Mouse (Mus musculus): ENCODE results near the gene Rufy3. TPM values are rescaled to one million over a fixed set of nuclear protein-coding genes. Genes with fewer than 3 reads are reported as not detected.

Rufy3 gene
- polyA plus RNA-seq, 1 experiment from 2014 or later = 3.7 TPM

DNA sequence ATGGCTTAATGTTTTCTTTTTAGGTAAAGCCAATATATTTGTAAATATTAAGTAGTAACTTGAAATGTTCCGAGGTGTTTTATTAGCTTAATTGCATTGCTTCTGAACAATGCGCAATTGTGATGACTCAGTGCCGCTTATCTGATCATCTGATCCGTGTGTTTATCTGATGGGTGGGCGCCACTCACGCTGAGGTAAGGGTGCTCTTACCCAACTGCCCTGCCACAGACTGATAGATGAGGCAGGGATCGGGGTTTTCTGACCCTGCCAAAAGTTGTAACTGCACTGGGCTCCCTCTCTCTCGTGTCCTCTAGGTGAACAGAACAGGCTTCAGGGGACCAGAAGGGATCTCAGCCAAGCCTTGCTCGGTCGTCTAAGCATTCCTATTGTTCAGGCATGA, 15.8 kb downstream of the Rufy3 start:
- Histone ChIP-seq H3K27ac (no peak overlapping the region), H3K9ac (no peak overlapping the region), H3K4me3 (replicated peaks) (no peak overlapping the region), H3K27me3 (no peaks in the 10 kb centered on the region), H3K9me3 (replicated peaks) (no peaks in the 10 kb centered on the region), H3K4me1 (replicated peaks) (peaks cover 15% of the 10 kb centered on the region), H3K36me3 (no peaks in the 10 kb centered on the region), H3K4me2 (no peak overlapping the region)
- no peak for DNase-seq
- WGBS (ENCODE audit: insufficient replicate concordance) = 62% methylated on average over 10 of the region's 10 CpGs
- ATAC-seq (ENCODE audit: low read depth) = no peak

DNA sequence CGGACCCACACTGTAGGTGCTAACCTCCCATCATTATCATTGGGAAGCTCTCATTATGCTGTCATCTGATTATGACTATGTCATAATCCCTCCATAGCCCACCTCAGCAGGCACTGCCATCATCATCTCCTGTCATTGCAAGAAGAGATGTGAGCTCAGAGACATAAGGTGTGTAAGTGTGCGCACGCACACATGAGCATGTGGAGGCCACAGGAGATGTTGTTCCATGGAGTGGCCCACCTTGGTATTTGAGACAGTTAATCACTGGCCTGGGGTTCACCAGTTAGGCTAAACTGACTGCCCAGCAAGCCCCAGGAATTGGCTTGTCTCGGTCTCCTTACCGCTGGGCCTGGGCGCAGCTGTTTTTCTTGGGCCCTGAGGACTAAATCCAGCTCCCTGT, 16.5 kb downstream of the Rufy3 start:
- Histone ChIP-seq H3K36me3 (no peaks in the 10 kb centered on the region), H3K4me1 (replicated peaks) (peaks cover 17% of the 10 kb centered on the region), H3K27me3 (no peaks in the 10 kb centered on the region), H3K4me2 (no peak overlapping the region), H3K9ac (no peak overlapping the region), H3K9me3 (replicated peaks) (no peaks in the 10 kb centered on the region), H3K4me3 (replicated peaks) (no peak overlapping the region), H3K27ac (no peak overlapping the region)
- DNase-seq (no peak), ATAC-seq (ENCODE audit: low read depth) (no peak)
- WGBS (ENCODE audit: insufficient replicate concordance) = 91% methylated on average over 6 of the region's 6 CpGs

DNA sequence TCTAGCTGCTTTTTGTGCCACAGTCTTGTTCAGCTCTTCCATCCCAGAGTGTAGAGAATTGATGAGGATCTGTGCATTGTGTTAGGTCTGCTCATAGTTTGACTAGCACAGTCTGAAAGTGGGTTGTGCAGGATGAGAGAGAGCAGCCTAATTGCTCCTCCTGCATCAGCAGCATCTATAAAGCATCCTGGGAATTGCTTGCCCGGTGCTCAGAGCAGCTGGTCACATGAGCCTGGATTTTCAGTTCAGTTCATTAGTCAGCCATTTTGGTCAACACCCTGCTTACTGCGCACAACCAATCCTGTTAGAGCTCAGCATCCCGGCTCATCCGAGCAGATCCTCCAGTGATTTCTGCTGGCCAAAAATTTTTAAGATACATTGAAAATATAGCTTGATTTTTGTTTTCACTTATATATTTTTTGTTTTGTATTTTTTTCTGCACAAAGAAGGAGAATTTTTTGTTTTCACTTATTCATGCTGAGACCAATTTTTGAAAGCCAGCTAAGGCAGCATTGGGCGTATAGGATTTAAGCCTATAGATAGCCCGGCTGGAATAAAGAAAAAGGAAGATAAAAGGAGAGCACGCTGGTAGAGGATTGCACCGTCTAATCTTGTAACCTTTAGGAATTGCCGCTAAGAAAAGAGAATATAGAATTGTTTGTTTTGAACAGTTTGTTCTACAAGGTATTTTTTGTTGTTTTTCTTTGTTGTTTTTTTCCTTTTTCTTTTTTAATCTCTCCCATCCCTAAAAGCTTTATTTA, 18.6 kb downstream of the Rufy3 start:
- H3K9ac ChIP-seq = no peak overlapping the region
- 67% methylated on average over 9 of the region's 9 CpGs for WGBS (ENCODE audit: insufficient replicate concordance)
- H3K27me3 ChIP-seq = no peaks in the 10 kb centered on the region
- peaks cover 31% of the 10 kb centered on the region for H3K4me1 ChIP-seq (replicated peaks)
- no peaks in the 10 kb centered on the region for H3K36me3 ChIP-seq
- H3K4me3 ChIP-seq (replicated peaks) = no peak overlapping the region
- H3K27ac ChIP-seq = no peak overlapping the region
- DNase-seq (no peak), ATAC-seq (ENCODE audit: low read depth) (no peak)
- no peaks in the 10 kb centered on the region for H3K9me3 ChIP-seq (replicated peaks)
- no peak overlapping the region for H3K4me2 ChIP-seq

DNA sequence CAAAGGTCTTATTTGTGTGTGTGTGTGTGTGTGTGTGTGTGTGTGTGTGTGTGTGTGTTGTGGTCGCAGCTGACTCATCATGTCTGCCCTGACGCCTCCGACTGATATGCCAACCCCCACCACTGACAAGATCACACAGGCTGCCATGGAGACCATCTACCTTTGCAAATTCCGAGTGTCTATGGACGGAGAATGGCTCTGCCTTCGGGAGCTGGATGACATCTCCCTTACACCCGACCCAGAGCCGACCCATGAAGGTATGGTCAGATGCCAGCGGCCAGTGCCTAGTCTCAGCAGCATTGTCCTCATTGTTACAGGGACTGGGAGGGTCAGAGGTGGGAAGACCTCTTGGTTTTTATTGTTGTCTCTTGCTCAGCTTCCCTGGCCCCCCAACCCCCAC, 19.2 kb downstream of the Rufy3 start:
- Histone ChIP-seq H3K27ac (no peak overlapping the region), H3K9me3 (replicated peaks) (no peaks in the 10 kb centered on the region), H3K4me1 (replicated peaks) (peaks cover 31% of the 10 kb centered on the region), H3K4me2 (no peak overlapping the region), H3K36me3 (no peaks in the 10 kb centered on the region), H3K27me3 (no peaks in the 10 kb centered on the region), H3K4me3 (replicated peaks) (no peak overlapping the region), H3K9ac (no peak overlapping the region)
- WGBS (ENCODE audit: insufficient replicate concordance) = 48% methylated on average over 9 of the region's 9 CpGs
- no peak for ATAC-seq (ENCODE audit: low read depth)
- DNase-seq = no peak

DNA sequence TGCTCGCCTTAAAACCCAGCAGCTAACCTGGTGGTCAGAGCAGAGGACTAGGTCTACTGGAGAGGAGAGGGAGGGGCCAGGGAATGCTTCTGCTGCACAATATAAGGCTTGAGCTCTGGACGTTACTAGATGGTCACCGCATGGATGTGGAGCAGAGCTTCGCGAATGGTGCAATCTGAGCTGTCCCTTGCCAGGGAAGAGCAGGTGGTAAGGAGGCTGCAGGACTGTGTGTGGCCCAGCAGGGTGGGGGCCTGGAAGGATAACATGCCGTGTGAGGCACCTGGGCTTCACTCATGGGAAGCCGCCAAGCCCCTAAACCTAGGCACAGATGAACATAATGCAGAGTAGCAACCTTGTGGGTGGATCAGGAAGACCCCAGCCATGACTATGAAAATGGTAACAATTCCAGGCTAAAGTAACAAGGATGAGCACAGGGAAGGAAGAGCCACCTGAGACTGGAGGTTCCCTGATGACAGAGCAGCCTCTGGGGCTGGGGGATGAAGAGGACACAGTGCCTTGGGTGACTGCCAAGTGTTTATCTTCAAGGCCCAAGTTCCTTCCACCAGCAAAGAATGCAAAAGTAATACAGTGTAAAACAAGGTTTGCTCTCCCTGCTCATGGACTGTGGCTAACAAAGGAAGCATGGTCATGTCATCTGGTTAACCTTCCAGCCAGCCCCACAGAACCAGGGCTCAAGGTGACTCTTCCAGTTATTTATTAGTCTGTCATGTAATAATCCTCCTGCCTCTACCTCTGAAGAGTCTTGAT, 21.8 kb downstream of the Rufy3 start:
- no peak overlapping the region for H3K4me2 ChIP-seq
- no peaks in the 10 kb centered on the region for H3K36me3 ChIP-seq
- peaks cover 31% of the 10 kb centered on the region for H3K4me1 ChIP-seq (replicated peaks)
- DNase-seq (no peak), ATAC-seq (ENCODE audit: low read depth) (peak; percentile 14; the same call in 1 of the 2 replicates)
- 0 out of 2 replicates have a peak overlapping the region, but pooled peaks have one; percentile 43 for H3K27ac ChIP-seq
- H3K9me3 ChIP-seq (replicated peaks) = no peaks in the 10 kb centered on the region
- H3K4me3 ChIP-seq (replicated peaks) = no peak overlapping the region
- WGBS (ENCODE audit: insufficient replicate concordance) = 73% methylated on average over 7 of the region's 7 CpGs
- H3K9ac ChIP-seq = no peak overlapping the region
- no peaks in the 10 kb centered on the region for H3K27me3 ChIP-seq

DNA sequence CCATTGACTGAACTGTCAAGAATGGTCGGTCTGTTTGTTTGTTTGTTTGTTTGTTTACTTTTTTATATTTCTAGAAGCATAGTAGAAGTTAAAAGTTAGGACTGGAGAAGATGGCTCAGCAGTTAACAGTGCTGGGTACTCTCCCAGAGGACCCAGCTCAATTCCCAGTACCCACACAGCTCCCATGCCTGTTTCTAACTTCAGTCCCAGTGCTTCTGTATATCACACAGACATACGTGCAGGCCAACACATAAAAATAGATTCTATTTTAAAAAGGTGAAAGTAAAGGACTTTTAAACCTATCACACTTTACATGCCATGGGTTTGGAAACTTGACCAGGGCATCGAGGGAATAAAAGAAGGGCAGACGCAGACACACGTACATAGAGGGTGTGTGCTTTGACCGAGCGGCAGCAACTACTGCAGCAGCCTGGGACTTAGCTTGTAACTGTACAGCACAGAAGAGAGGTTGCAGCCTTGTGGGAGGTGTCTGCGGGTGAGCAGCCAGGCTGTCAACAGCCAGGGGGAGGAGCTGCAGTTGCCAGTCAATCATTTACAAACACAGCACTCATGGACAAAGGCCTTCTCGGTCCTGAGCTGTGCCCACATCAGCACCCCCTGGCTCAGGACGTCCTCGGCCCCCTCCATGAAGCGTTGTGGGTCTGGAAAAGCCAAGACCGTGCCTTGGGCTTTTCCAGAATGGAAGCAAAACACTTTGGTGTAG, 22.5 kb downstream of the Rufy3 start:
- H3K9ac ChIP-seq = 0 out of 2 replicates have a peak overlapping the region, but pooled peaks have one; percentile 8
- WGBS (ENCODE audit: insufficient replicate concordance) = 52% methylated on average over 13 of the region's 13 CpGs
- H3K36me3 ChIP-seq = no peaks in the 10 kb centered on the region
- 0 out of 2 replicates have a peak overlapping the region, but pooled peaks have one; percentile 6 for H3K4me2 ChIP-seq
- ATAC-seq (ENCODE audit: low read depth) (peak; percentile 79), DNase-seq (no peak)
- H3K27me3 ChIP-seq = no peaks in the 10 kb centered on the region
- H3K27ac ChIP-seq = peak overlapping the region; percentile 43; the same call in 1 of the 2 replicates
- peaks cover 31% of the 10 kb centered on the region for H3K4me1 ChIP-seq (replicated peaks)
- no peaks in the 10 kb centered on the region for H3K9me3 ChIP-seq (replicated peaks)
- H3K4me3 ChIP-seq (replicated peaks) = no peak overlapping the region

DNA sequence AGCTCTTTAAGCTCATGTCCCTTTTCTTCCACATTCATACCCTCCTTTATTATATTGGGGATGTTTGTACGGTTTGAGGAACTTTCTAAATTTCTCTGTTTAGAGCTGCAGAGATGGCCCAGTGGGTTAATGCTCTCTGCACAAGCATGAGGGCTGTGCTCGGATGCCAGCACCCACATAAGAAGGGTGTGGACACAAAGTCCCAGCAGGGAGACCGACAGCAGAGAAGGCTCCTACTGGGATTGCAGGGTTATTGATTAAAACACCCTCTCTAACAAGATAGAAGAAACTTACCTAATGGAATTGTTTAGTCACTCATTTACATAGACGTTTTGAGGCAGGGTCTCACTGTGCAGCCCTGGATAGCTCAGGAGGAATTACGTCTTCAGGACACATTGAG, 23.6 kb downstream of the Rufy3 start:
- Histone ChIP-seq H3K9me3 (replicated peaks) (no peaks in the 10 kb centered on the region), H3K36me3 (no peaks in the 10 kb centered on the region), H3K4me3 (replicated peaks) (no peak overlapping the region), H3K4me1 (replicated peaks) (peaks cover 33% of the 10 kb centered on the region), H3K27ac (no peak overlapping the region), H3K27me3 (no peaks in the 10 kb centered on the region), H3K9ac (no peak overlapping the region), H3K4me2 (no peak overlapping the region)
- DNase-seq = no peak
- 58% methylated on average over 5 of the region's 5 CpGs for WGBS (ENCODE audit: insufficient replicate concordance)
- ATAC-seq (ENCODE audit: low read depth) = no peak

DNA sequence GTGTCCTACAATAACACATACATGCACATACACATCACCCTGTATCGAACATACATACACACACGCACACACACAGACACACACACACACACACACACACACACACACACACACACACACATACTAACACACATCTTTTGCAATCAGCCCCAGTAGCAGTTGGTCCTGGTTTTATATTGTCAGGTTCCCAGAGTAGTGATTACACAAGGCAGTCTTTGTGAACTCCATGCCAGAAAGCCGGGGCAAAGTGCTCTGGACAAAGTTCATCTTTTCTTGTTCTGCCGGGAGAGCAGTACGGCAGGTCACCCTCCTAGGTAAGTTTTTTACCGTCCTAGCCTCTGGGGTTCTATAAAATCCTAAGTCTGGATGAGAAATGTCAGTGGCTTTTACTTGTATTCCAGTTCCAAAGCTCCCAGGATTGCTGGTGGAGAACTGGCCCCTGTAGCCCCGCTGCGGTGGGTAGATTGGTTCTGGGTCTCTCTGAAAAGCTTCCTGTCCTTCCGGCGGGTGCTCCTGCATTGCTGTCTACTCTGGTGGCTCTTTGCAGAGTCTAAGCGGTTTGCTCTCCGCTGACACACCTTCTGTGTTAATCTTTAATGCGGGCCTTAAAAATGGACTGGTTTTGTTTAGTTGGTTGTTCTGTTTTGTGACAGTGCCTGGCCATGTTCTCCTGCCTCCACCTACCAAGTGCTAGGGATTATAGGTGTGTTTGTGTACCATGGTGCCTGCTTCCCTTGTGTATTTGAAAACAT, 28.8 kb downstream of the Rufy3 start:
- Histone ChIP-seq H3K9me3 (replicated peaks) (no peaks in the 10 kb centered on the region), H3K9ac (no peak overlapping the region; the same call in 1 of the 2 replicates), H3K4me1 (replicated peaks) (peaks cover 24% of the 10 kb centered on the region), H3K27ac (peak overlapping the region; percentile 66), H3K4me3 (replicated peaks) (peak overlapping the region; percentile 39), H3K36me3 (no peaks in the 10 kb centered on the region), H3K4me2 (peak overlapping the region; percentile 36), H3K27me3 (no peaks in the 10 kb centered on the region)
- ATAC-seq (ENCODE audit: low read depth) (peak; percentile 59), DNase-seq (no peak)
- 71% methylated on average over 13 of the region's 13 CpGs for WGBS (ENCODE audit: insufficient replicate concordance)

DNA sequence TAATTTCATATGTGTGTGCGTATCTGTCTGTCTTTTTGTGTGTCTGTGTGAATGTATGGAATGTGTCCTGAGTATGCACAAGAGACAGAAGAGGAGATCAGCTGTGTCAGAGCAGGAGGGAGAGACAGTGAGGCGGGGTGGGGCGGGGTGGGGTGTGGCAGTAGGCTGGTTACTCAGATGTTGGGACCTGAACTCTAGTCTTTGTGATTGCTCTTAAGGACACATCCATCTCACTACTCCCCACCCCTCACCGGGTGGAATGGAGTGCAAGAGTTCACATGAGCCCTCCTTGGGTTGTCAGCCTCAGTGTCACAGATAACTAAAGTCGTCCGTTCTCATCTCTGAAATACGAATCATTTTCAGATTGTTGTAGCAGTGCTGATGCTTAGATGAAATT, 29.3 kb downstream of the Rufy3 start:
- DNase-seq (no peak), ATAC-seq (ENCODE audit: low read depth) (peak; percentile 35; the same call in 1 of the 2 replicates)
- Histone ChIP-seq H3K36me3 (no peaks in the 10 kb centered on the region), H3K4me1 (replicated peaks) (peaks cover 24% of the 10 kb centered on the region), H3K27ac (peak overlapping the region; percentile 66; the same call in 1 of the 2 replicates), H3K4me2 (peak overlapping the region; percentile 36), H3K27me3 (no peaks in the 10 kb centered on the region), H3K9me3 (replicated peaks) (no peaks in the 10 kb centered on the region), H3K4me3 (replicated peaks) (peak overlapping the region; percentile 39), H3K9ac (no peak overlapping the region; the same call in 1 of the 2 replicates)
- WGBS (ENCODE audit: insufficient replicate concordance) = 59% methylated on average over 7 of the region's 7 CpGs

DNA sequence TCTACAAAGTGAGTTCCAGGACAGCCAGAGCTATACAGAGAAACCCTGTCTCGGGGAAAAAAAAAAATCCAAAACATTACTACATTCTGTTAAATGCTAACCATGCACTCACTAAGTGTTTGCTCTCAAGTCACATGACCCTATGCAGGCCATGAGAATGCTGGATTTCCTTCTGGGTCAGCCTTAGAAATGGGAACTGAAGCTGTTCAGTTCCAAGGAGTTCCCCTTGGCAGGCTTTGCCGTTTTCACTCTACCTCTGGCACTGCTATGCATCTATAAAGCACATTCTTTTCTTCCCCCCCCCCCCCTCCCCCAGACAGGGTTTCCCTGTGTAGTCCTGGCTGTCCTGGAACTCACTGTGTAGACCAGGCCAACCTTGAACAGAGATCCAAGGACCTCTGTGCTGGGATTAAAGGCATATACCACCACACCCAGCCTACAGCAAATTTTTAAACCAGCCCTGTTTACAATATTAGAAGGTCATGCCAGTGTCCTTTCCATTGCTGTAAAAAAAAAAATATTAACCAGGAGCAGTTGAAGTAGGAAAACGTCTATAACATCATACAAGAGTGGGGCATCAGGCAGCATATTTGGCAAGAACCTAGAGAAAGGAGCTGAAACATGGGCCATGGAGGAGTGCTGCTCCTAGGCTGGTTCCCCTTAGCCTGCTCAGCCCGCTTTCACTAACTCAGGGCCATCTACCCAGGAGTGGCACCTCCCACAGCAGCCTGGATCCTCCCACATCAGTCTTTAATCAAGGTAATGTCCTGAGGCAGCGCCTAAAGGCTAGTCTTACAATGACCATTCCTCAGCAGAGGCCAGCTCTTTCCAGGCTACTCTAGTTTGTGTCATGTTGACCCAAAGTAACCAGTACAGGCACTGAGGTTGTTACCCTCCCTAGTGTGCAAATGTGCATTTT, 31.0 kb downstream of the Rufy3 start:
- Histone ChIP-seq H3K27ac (no peak overlapping the region), H3K9me3 (replicated peaks) (no peaks in the 10 kb centered on the region), H3K9ac (no peak overlapping the region), H3K4me2 (0 out of 2 replicates have a peak overlapping the region, but pooled peaks have one; percentile 8), H3K27me3 (no peaks in the 10 kb centered on the region), H3K4me1 (replicated peaks) (peaks cover 24% of the 10 kb centered on the region), H3K36me3 (no peaks in the 10 kb centered on the region), H3K4me3 (replicated peaks) (no peak overlapping the region)
- WGBS (ENCODE audit: insufficient replicate concordance) = 48% methylated on average over 5 of the region's 5 CpGs
- no peak for DNase-seq
- no peak for ATAC-seq (ENCODE audit: low read depth)

Data from liver, embryonic 13.5 days (tissue).